Mouse (Mus musculus) heart, adult 9 months (tissue): ENCODE data around the gene Rpusd3.
A peak's percentile ranks its signal among the peaks of the same experiment; 100 is the strongest.

Experiments
- DNase-seq, 2 experiments: peaks; one replicate each; pipeline ENCODE4 v3.0.0; 2022; ENCODE audit warnings: low spot score in 2 of 2

The Rpusd3 gene

DNA sequence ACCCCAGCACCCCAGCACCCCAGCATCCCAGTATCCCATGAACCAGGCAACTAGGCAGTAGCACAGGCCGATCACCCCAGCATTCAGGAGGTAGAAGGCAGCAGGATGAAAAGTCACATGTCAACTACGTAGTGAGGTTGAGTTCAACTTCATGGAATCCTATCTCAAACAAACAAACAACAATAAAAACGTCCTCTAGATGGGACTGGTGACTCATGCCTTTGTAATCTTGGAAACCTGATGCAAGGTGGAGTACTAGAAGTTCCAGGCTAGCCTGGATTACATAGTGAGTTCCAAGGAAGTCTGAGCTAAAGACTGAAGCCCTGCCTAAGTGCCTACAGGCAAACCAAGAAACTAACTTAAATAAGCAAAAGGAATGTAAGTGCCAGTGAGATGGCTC, 11.7 kb upstream of the Rpusd3 start:
- DNase-seq, result no peak

DNA sequence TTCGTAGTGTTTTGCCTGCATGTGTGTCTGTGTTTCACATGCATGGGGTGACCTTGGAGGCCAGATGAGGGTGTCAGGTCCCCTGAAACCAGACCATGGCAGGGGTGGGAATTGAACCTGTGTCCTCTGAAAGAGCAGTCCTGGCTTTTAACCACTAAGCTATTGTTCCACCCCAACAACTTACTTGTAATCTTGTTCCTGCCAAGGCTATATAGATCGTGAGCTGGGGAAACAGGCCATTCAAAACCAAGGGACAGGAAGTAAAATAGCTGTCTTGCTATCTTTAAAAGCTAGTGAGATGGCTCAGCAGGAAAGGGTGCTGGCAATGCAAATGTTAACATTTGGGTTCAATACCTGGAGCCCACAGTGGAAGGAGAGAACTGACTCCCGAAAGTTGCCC, 10.8 kb upstream of the Rpusd3 start:
- no peak for DNase-seq

DNA sequence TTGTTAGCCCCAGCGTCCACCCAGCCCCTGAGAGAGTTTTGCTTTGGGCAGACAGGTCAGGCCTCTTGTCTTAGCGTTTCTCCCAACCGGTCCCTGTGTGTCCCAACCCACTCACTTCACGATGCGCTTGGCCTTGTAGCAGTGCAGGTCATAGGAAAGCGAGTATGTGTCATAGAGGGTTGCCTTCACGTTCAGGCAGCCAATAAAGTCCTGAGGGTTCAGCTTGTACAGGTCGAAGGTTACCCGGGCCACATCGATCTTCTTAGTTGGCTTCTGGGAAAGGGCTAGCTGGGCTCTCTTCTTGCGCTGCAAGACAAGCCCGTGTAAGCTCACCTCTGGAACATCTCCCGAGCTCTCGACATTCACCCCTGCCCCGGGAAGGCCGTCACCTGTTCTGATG, 8.9 kb upstream of the Rpusd3 start:
- no peak for DNase-seq

DNA sequence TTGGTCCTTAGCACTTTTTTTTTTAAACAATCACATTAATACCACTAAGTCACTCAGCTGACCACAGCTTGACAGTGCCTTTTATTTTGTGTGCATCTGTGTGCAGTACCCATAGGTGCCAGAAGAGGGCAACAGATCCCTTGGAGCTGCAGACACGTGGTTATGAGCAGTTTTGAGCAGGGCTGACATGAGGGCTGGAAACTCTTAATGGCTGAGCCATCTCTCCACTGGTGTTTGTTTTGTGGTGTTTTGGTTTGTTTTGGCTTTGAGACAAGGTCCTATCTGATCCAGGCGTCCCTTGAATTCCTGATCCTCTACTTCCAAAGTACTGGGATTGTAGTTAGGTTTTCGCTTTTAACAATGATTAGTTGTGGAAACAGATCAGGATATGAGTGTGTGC, 8.3 kb upstream of the Rpusd3 start:
- DNase-seq, result no peak

- no peak for DNase-seq
Observed at GRCm38 (mm10) chr6:113426696-113427095, 7.6 kb upstream of the Rpusd3 start.

- no peak for DNase-seq
Observed at GRCm38 (mm10) chr6:113424187-113424586, 5.0 kb upstream of the Rpusd3 start.

GRCm38 (mm10) chr6:113423000-113423399, 3.9 kb upstream of the Rpusd3 start:
- DNase-seq, result no peak

GRCm38 (mm10) chr6:113418441-113419198, 520 bp downstream of the Rpusd3 start:
- DNase-seq, result no peak

- no peak for DNase-seq
Observed at GRCm38 (mm10) chr6:113416416-113416815, 2.7 kb downstream of the Rpusd3 start.

- DNase-seq, result no peak
Observed at GRCm38 (mm10) chr6:113410001-113410400, 9.1 kb downstream of the Rpusd3 start.

GRCm38 (mm10) chr6:113406683-113407082, 12.5 kb downstream of the Rpusd3 start:
- DNase-seq, result no peak

DNA sequence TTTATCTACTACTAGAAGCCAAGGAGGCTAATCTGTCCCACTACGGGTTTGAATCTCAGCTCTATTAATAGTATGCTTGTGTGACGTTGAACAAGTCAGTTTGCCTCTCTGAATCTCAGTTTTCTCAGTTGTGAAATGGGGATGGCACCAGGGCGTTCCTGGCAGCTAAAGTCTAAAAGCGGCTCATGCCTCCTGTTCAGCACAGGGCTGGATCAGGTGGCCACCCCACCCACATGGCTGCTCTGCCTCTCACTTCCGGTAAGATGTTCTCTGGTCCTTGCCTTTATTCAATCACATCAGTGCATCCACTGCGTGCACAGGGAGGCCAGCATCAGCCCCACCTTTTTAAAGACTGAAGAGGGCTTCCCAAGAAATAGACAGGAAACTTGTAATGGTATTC, 13.7 kb downstream of the Rpusd3 start:
- no peak for DNase-seq

- no peak for DNase-seq
Observed at GRCm38 (mm10) chr6:113404649-113405448, 14.3 kb downstream of the Rpusd3 start.

DNA sequence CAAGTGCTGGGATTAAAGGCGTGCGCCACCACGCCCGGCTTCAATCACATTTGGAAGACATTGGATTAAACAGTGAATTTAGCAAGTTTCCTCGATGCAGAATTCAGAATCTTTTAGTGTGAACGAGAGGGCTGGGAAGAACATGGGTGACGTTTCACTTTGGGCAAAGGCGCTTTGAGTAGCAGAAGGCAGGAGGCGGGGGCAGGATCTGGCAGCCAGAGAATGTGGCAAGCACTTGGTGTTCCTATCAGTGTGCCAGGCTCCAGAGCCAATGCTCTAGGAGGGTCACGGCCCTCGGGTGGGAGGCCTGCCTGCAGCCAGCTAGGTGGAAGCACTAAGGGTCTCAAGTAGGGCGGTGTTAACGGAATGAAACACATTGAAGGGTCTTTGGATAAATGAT, 17.0 kb downstream of the Rpusd3 start:
- no peak for DNase-seq

DNA sequence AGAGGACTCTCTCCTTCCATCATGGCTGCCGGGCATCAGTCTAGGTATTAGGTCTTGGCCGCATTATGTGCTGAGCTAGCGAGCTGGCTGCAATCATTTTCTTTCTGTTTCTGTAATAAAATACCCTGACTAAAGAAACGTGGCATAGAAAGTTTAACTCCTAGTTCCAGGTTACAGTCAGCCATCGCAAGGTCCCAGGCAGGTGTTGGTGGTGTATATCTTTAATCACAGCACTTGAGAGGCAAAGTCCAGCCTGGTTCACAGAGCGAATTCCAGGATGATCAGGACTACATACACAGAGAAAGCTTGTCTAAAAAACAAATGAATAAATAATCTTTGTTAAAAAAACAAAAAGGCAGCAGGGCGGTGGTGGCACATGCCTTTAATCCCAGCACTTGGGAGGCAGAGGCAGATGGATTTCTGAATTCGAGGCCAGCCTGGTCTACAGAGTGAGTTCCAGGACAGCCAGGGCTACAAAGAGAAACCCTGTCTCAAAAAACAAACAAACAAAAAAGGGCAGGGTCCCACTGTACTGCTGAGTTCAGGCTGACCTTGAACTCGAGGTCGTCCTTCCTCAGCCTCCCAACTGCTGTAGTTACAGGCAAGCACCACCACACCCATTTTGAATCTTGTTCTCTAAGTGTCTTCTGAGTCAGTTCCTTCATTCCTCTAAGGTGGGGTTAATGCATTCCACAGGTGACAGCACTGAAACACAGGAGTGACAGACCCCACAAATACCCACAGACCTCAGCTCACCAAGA, 22.7 kb downstream of the Rpusd3 start:
- DNase-seq, result no peak

DNA sequence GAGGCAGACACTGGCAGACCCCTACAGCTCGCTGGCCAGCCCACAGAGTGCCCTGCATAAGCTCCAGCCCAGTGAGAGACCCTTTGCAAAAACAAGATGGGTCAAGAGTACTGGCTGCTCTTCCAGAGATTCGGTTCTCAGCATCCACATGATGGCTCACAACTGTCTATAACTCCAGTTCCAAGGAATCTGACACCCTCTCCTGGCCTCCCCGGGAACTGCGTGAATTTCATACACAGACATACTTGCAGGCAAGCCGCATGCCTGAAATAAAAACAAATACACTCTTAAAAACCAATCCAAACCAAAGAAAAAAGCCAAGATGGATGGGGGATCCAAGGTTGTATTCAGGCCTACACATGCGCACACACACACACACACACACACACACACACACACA, 23.6 kb downstream of the Rpusd3 start:
- DNase-seq, result no peak

GRCm38 (mm10) chr6:113394811-113395210, 24.3 kb downstream of the Rpusd3 start:
- DNase-seq, result no peak

DNA sequence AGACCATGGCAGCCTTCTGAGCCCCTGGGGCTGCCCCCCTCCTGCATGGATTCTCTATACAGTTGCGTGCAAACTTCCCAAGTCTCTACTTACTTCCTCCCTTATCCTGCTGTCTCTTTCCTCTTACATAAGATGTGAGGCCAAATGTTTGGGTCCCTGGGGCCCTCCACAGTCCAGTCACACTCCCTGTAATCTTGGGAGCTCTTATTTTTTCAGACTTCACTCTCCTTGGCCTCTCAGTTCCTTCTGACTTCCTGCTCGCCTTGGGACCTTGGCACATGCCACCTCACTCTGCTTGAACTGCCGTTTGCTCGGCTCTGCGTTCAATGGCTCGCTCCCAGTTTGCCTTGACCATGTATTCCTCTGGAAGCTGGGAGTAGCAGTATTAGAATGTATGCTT, 25.2 kb downstream of the Rpusd3 start:
- DNase-seq, result peak in 1 of 2 experiments; percentile 41

DNA sequence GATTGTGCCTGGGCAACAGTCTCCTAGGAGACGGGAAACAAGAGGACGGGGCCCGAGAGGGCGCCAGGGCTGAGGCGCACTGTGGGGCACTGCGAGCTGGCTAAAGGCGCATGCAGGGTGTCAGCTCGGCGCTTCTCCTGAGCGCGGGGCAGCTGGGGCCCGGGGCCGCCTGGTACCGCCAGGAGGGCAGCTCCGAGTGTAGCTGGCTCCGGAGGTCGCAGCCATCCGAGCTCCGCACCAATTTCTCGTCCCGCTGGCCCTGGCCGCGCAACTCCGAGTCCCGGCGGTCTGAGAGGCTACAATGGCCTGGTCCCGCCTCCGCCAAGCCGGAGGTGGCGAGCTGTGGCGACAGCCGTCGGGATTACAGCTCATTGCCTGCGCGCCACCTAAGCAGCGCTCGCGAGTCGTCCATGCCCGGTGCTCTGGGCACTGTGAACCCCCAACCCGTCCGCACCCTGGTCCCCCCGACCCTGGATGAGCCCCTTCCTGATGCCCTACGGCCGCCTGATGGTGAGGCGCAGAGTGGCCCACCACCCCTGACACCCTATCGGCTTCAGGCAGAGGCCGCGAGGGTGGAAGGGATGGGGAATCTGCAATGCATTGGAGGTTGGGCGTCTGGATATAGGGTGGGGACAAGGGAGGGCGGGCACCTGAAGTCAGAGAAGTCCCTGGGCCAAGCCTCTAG, 26.6 kb downstream of the Rpusd3 start:
- DNase-seq, result peak; percentile 27 to 39

DNA sequence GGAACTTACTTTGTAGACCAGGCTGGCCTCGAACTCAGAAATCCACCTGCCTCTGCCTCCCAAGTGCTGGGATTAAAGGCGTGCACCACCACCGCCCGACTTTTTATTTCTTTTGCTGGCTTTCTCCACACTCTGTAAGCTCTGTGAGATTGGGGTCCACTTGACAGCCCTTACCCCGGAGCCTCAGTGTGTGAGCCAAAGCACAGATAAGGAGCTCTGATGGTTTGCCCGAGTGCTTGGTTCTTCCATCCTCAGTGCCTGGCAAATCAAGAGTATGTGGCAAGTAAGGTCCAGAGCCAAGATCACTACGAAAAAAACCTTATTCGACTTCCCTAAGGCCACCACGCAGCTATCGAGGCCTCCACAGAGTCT, 27.1 kb downstream of the Rpusd3 start:
- DNase-seq, result no peak

- no peak for DNase-seq
Observed at GRCm38 (mm10) chr6:113390715-113391114, 28.4 kb downstream of the Rpusd3 start.

GRCm38 (mm10) chr6:113388960-113389359, 30.2 kb downstream of the Rpusd3 start, which contains the start of gene Ttll3:
Gene Ttll3, plus strand, starts transcription at chr6:113389260.
- no peak for DNase-seq
